Mouse (Mus musculus) bone marrow, adult 2 months (tissue): ENCODE results near the gene Ipmk. TPM values are rescaled to one million over a fixed set of nuclear protein-coding genes. Genes with fewer than 3 reads are reported as not detected.

Experiments used
- H3K27ac ChIP-seq: fragments of 200-500 bp; 2 replicates; pipeline ENCODE4 v1.5.1; 2012; ENCODE audit warnings: low read depth, mild to moderate bottlenecking, control low read depth, inconsistent platforms, low read length; ENCODE audit not compliant: control insufficient read depth, poor library complexity, insufficient read depth
- H3K4me1 ChIP-seq: fragments of 200-500 bp; 2 replicates; pipeline ENCODE4 v1.6.1; 2011; ENCODE audit warnings: low read length; ENCODE audit not compliant: control insufficient read depth, insufficient read depth
- H3K4me3 ChIP-seq: fragments of 200-500 bp; replicated peaks from 2 replicates; pipeline ENCODE3; 2011; ENCODE audit warnings: mild to moderate bottlenecking, low read depth, low read length, control low read depth; ENCODE audit not compliant: control insufficient read depth
- CTCF ChIP-seq: fragments of 200-500 bp; IDR thresholded peaks from 2 replicates; pipeline ENCODE4 v1.5.1; 2011; ENCODE audit warnings: low read length, control low read depth; ENCODE audit not compliant: control insufficient read depth, insufficient read depth
- POLR2A ChIP-seq: fragments of 200-500 bp; IDR thresholded peaks from 2 replicates; pipeline ENCODE4 v1.6.1; 2011; ENCODE audit warnings: low read depth, mild to moderate bottlenecking, control low read depth, low read length, borderline replicate concordance; ENCODE audit not compliant: control insufficient read depth
- WGBS: fragments of 180-500 bp; shearing (Covaris S2); methylation state at CpG from one replicate; pipeline ENCODE4 v1.1.7; 2018; 5-methylcytosine and 5-hydroxymethylcytosine counted together
- polyA plus RNA-seq: library from polyadenylated mRNA; stranded (reverse); fragments of >200 nt; gene quantifications from 2 replicates; pipeline ENCODE4 v1.2.4, GENCODE M21; 2011; ENCODE audit warnings: low replicate concordance; ENCODE audit not compliant: missing spikeins, insufficient read depth, insufficient read length

Ipmk gene
- polyA plus RNA-seq, 1 experiment = 16.2 TPM

DNA sequence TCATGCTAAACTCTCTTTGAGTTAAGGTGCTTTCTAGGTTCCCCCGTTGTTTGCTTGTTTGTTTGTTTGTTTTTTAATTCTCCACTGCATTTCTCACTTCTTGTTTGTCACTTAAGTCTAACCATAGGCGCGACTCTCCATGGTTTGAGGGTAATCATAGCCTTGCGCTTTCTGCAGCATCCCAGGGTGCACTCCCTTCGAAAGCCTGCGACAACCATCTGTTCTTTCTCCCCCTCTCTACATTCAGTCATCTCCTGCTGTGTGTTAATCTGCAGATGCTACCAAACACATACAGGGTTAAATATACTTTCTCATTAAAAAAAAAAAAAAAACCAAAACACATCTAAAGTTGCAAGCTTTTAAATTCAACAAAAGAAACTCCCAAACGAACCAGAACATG lies 31.1 kb upstream of the Ipmk start:
- TF ChIP-seq POLR2A (no peak), CTCF (no peak)
- Histone ChIP-seq H3K4me3 (no peak overlapping the region), H3K4me1 (no peaks in the 10 kb centered on the region), H3K27ac (no peak overlapping the region)
- 65% methylated on average over 7 of the region's 7 CpGs for WGBS

DNA sequence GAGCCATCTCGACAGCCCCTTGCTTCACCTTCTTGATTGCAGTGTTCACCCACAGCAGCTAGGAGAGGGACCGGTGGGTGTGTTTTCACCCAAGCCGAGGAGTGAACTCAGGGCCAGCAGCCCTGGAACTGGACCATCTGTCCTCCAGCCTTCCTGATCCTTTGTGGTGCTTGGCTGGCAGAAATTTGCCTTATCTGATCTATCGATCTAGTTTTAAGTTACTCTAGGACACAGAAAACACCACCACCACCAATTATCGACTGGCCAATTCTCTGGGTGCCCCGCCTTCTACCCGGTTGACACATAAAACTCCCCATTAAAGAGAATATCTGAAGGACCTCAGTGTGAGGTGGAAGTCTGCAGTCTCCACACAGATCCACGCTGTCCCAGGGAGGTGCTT lies 23.9 kb upstream of the Ipmk start:
- WGBS = 75% methylated on average over 8 of the region's 8 CpGs
- TF ChIP-seq POLR2A (no peak), CTCF (no peak)
- H3K4me3 ChIP-seq = no peak overlapping the region
- no peak overlapping the region for H3K27ac ChIP-seq
- H3K4me1 ChIP-seq = no peaks in the 10 kb centered on the region

DNA sequence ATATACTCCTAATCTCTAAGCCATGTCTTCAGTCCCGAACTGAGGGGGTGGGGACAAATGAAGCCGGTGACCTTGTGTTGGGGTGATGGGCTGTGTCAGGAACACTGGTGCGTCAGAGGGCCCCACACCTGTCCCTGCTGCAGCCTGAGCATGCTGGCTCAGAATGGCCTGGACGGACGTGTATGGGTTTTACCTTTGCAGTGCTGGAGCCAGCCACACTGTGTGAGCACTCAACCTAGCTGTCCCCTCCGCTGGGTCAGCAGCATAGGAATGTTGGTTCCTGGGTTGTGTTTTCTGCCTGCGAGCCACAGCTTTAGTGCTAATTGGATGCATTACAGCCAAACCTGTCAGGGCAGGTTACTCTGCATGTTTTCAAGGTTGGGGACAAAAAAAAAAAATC lies 21.4 kb upstream of the Ipmk start:
- no peak for TF ChIP-seq POLR2A
- no peak for TF ChIP-seq CTCF
- Histone ChIP-seq H3K27ac (no peak overlapping the region), H3K4me3 (no peak overlapping the region), H3K4me1 (no peaks in the 10 kb centered on the region)
- 79% methylated on average over 7 of the region's 7 CpGs for WGBS

GRCm38 (mm10) chr10:71326789-71327188 lies 20.8 kb upstream of the Ipmk start:
- TF ChIP-seq POLR2A (no peak), CTCF (peak; percentile 91)
- no peaks in the 10 kb centered on the region for H3K4me1 ChIP-seq
- 15% methylated on average over 7 of the region's 7 CpGs for WGBS
- no peak overlapping the region for H3K4me3 ChIP-seq
- no peak overlapping the region for H3K27ac ChIP-seq

DNA sequence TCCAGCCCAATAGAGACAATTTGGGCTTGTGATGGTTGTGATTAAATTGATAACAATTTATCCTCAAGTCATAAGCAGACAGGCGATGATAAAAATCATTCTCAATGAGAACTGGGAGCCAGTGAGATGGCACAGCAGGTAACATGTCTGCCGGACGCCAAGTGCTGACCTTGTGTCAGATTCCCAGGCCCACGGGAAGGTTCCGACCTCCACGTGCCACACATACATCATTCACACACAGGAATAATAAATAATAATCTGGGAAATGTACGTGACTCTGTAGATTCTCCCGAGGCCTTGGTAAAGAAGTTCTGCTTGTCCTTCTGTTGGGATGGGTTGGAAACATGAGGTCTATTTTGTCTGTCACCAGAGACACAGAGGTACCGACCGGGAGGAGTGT lies 20.2 kb upstream of the Ipmk start:
- Histone ChIP-seq H3K4me1 (no peaks in the 10 kb centered on the region), H3K4me3 (no peak overlapping the region), H3K27ac (no peak overlapping the region)
- TF ChIP-seq POLR2A = no peak
- TF ChIP-seq CTCF = no peak
- WGBS = 92% methylated on average over 10 of the region's 10 CpGs

- Histone ChIP-seq H3K27ac (no peak overlapping the region), H3K4me3 (no peak overlapping the region), H3K4me1 (no peaks in the 10 kb centered on the region)
- TF ChIP-seq CTCF (no peak), POLR2A (no peak)
- WGBS = 71% methylated on average over 6 of the region's 6 CpGs
Measured at GRCm38 (mm10) chr10:71328382-71328781, 19.2 kb upstream of the Ipmk start.

GRCm38 (mm10) chr10:71328870-71329269 lies 18.7 kb upstream of the Ipmk start:
- Histone ChIP-seq H3K4me3 (no peak overlapping the region), H3K27ac (no peak overlapping the region), H3K4me1 (no peaks in the 10 kb centered on the region)
- TF ChIP-seq POLR2A (no peak), CTCF (no peak)
- WGBS = 78% methylated on average over 5 of the region's 5 CpGs

DNA sequence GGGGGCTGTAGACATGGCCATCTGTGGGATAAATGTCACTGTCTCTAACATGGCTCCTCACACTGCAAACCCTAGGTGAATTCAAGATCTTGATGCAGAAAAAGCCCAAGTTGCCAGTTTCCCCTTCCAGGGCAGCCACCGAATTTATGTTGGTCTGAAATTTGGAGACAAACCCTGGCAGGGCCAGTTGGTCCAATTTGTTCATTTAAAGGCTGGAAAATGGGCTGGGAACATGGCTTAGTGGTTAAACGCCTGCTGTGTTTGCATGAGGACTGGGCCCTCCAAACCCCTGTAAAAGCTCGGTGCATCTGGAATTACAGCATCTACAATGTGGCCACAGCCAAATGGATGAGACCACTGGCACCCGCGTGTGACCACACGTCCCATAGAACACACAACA lies 18.3 kb upstream of the Ipmk start:
- Histone ChIP-seq H3K4me3 (no peak overlapping the region), H3K4me1 (no peaks in the 10 kb centered on the region), H3K27ac (no peak overlapping the region)
- WGBS = 85% methylated on average over 6 of the region's 6 CpGs
- TF ChIP-seq CTCF (no peak), POLR2A (no peak)

DNA sequence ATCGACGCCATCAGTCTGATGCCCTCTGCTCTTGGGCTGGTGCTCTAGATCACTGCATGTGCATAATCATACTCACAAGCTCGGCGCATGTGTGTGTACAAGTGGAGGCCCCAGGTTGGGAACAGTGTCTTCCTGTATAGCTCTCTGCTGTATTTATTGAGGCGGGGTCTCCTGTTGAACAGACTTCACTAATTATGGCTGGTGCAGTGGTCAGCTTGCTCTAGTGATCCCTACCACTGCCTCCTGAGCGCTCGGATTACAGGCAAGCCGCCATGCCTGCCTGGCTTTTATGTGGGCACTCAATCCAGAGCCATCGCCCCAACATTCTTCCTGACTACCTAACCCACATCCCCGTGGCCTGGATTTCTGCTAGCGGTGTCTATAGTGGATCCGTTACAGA lies 17.5 kb upstream of the Ipmk start:
- Histone ChIP-seq H3K4me1 (no peaks in the 10 kb centered on the region), H3K27ac (no peak overlapping the region), H3K4me3 (no peak overlapping the region)
- 90% methylated on average over 12 of the region's 12 CpGs for WGBS
- TF ChIP-seq CTCF (no peak), POLR2A (no peak)
